Mouse (Mus musculus) embryonic stem cell, embryonic (primary cell): ENCODE data around the gene Fetub.

Experiments used
- CTCF ChIA-PET, 4 experiments: fragments of 300-600 bp in 2 of 4; fragments of 350-600 bp in 2 of 4; sonication (Branson Sonifier 250); formaldehyde crosslinking; loops; one replicate each; lab custom pipeline; 2022; ENCODE audit warnings: inconsistent platforms in 2 of 4; lab: Charles Lee
- POLR2A ChIA-PET, 4 experiments: fragments of 300-600 bp in 2 of 4; fragments of 350-600 bp in 2 of 4; sonication (Branson Sonifier 250); formaldehyde crosslinking; loops; one replicate each; lab custom pipeline; 2022; ENCODE audit warnings: antibody characterized with exemption in 4 of 4, inconsistent platforms in 1 of 4; lab: Charles Lee

Fetub gene

DNA sequence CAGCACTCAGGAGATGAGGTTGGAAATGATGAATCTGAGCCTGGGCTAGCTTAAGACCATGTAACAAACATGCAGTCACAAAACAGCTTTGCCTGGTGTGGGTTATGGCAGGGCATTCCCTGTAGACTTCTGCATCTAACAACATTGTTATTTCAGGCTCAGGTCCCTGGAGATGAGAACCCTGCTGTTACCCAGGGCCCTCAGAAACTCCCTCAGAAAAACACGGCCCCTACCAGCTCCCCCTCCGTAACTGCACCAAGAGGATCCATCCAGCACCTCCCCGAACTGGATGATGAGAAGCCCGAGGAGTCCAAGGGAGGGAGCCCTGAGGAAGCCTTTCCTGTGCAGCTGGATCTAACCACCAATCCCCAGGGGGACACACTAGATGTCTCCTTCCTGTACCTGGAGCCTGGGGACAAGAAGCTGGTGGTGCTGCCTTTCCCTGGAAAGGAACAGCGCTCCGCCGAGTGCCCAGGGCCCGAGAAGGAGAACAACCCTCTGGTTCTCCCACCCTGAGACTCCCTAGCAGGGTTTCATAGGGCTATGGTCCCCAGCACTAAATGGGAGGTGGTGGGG lies 21.1 kb downstream of the Fetub start:
- ChIA-PET POLR2A (interaction anchor here in 2 of 4 experiments (0.8 to 1.3 kb wide), 2 partner anchors 20 to 21 kb away, joined by 3 read pairs; partner anchors contain the start of gene Fetub (in 1 of the 2)), CTCF (no interaction called here)

DNA sequence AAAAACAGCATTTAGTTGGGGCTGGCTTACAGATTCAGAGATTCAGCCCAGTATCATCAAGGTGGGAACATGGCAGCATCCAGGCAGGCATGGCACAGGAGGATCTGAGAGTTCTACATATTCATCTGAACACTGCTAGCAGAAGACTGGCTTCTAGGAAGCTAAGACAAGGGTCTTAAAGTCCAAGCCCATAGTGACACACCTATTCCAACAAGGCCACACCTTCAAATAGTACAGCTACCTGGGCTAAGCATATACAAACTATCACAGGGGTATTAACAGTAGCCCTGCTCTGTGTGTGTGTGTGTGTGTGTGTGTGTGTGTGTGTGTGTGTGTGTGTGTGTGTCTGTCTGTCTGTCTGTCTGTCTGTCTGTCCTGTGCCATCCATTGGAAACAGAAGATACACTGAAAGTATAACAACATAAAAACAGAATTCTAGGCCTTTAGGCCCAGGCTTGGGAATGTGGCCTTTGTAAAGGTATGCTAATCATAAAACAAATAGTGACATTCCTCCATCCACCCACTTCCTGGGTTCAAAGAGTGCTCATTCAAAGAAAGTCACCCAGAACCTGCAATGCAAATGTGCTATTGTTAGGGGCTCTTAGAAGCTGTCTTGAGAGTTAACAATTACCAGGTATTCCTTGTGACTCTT lies 23.8 kb downstream of the Fetub start:
- CTCF ChIA-PET: interaction anchor here in 2 of 4 experiments (0.6 to 0.7 kb wide), 2 partner anchors 207 to 297 kb away, joined by 3 read pairs; no protein-coding TSS in a partner anchor
- POLR2A ChIA-PET: interaction anchor here (0.6 to 2.4 kb wide), 15 partner anchors 10 to 158 kb away, joined by 3 to 15 read pairs (median 5); partner anchors contain the start of genes Dnajb11 (in 1 of the 4), Fetub (in 1 of the 4) and Tbccd1 (in 1 of the 4)

DNA sequence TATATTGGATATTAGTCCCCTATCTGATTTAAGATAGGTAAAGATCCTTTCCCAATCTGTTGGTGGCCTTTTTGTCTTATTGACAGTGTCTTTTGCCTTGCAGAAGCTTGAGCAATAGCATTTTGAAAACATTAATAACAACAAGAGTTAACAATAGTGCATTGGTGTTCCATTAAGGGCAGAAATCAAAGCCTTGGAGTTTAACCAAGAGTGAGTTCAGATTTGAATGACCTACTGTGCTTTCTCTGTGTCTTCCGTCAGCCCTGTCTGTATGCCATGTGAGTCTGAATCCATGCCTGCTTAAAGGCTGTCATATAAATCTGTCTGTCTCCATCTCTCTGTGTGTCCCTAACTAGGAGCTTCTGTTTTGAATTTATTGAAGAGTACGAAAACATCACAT lies 29.2 kb downstream of the Fetub start:
- ChIA-PET POLR2A (no interaction called here), CTCF (no interaction called here)

DNA sequence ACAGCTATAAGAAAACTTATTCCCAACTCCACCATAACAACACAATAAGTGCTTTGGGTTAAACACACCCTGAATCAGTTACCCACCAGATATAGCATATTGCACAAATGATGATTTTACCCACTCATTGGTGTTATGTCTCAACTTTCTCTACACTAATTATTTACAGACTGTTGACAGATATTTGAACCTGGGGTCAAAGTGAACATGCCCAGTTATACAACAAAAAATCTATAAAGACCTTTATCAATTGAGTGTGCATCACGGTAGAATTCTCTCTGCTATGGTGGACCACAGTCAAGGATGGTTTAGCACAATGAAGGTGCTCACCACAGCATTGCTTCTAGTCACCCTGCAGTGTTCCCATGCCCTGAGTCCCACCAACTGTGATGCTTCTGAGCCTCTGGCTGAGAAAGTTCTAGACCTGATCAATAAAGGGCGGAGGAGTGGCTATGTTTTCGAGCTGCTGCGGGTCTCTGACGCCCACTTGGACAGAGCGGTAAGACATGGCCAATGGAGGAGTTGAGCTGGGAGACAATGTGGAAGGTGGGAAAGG lies 32.8 kb downstream of the Fetub start, which contains the start of gene Hrg:
Gene Hrg, plus strand, starts transcription at position 233 of the 556 bp plus-strand sequence.
- CTCF ChIA-PET: interaction anchor here in 1 of 4 experiments (0.7 kb wide), 1 partner anchor 95 kb away, joined by 3 read pairs; no protein-coding TSS in a partner anchor
- POLR2A ChIA-PET: interaction anchor here in 1 of 4 experiments (0.7 kb wide), 1 partner anchor 178 kb away, joined by 3 read pairs; no protein-coding TSS in a partner anchor

DNA sequence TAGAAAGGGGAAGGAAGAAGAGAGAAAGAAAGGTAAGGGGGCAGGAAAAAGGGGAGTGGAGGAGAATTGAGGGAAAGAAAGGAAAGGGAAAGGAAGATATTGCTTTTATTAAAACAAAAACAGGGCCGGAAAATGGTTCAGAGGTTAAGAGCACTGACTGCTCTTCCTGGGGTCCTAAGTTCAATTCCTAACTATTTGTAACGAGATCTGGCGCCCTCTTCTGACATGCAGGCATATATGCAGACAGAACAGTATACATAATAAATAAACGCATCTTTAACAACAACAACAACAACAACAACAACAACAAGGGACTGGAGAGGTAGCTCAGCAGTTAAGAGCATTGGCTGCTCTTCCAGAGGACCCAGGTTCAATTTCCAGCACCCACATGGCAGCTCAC lies 34.9 kb downstream of the Fetub start:
- CTCF ChIA-PET: no interaction called here
- POLR2A ChIA-PET: no interaction called here

DNA sequence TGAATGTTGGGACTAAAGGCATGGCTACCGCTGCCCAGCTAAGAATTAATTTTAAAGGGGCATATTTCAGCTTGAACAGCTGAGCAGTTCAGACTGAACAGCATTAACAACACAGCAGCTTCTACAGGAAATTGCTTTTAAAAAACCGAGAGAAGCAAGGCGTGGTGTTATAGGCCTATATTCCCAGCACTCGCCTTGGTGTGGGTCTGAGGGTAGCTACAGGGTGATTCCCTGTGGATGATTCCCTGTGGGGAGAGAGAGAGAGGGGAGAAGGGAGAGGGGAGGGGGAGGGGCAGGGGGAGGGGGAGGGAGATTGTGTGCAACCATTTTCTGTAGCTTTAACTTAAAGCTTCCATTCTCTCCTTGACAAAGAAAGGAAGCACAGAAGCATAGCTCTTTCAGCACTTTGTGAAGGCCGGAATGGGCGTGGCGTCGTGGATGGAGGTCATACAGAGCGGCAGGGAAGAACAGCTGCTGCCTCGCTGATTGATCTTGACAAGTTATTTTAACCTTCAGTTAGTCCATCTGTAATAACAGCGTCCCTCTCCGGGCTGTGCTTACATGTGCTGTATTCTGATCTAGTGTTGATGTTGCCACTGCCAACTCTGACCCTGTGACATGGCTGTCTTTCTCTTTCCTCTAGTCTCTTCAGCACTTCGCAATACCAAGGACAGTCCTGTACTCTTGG lies 37.4 kb downstream of the Fetub start:
- POLR2A ChIA-PET: interaction anchor here in 3 of 4 experiments (0.5 to 1.8 kb wide), 28 partner anchors 10 to 549 kb away, joined by 3 to 9 read pairs (median 3); partner anchors contain the start of gene Fetub (in 1 of the 3)
- CTCF ChIA-PET: interaction anchor here in 2 of 4 experiments (0.6 to 1.5 kb wide), 6 partner anchors 90 to 654 kb away, joined by 3 to 5 read pairs (median 4); no protein-coding TSS in a partner anchor

DNA sequence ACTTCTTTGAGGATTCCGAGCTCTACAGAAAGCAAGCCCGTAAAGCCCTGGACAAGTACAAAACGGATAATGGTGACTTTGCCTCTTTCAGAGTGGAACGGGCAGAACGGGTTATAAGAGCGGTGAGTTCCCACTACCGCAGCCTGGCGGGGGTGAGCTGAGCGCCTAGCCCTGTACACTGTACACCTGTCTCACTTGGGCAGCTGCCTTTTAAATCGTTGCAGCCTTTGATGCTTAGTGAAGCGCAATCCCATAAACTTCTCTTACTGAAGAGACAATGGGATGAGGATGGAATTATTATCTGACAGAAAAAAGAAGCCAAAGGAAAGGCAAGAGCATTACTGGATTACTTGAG lies 37.9 kb downstream of the Fetub start:
- ChIA-PET CTCF (interaction anchor here in 2 of 4 experiments (1.0 to 1.5 kb wide), 4 partner anchors 90 to 655 kb away, joined by 3 to 5 read pairs (median 4); no protein-coding TSS in a partner anchor), POLR2A (interaction anchor here in 3 of 4 experiments (0.5 to 1.8 kb wide), 25 partner anchors 10 to 550 kb away, joined by 3 to 9 read pairs (median 3); partner anchors contain the start of gene Fetub (in 1 of the 3))

DNA sequence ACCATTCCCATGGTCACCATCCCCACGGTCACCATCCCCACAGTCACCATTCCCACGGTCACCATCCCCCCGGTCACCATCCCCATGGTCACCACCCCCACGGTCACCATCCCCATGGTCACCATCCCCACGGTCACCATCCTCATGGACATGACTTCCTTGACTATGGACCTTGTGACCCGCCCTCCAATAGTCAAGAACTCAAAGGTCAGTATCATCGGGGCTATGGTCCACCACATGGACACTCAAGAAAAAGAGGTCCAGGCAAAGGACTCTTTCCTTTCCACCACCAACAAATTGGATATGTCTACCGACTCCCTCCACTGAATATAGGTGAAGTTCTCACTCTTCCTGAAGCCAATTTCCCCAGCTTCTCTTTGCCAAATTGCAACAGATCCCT lies 42.9 kb downstream of the Fetub start:
- ChIA-PET CTCF (no interaction called here), POLR2A (no interaction called here)

DNA sequence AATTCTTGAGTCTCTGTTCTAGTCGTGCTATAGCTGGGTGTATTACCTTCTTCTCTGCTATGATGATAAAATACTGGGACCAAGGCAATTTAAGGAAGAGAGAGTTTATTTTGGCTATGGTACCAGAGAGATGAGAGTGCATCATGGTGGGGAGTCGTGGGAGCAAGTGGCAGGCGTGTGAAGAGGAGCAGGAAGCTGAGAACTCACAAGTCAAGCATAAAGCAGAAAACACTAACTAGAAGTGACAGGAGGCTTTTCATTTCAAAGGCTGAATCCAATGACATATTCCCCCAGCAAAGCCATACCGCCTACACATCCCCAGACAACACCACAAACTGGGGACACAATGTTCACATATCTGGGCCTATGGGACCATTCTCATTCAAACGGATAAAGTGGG lies 44.1 kb downstream of the Fetub start:
- CTCF ChIA-PET: no interaction called here
- POLR2A ChIA-PET: no interaction called here

DNA sequence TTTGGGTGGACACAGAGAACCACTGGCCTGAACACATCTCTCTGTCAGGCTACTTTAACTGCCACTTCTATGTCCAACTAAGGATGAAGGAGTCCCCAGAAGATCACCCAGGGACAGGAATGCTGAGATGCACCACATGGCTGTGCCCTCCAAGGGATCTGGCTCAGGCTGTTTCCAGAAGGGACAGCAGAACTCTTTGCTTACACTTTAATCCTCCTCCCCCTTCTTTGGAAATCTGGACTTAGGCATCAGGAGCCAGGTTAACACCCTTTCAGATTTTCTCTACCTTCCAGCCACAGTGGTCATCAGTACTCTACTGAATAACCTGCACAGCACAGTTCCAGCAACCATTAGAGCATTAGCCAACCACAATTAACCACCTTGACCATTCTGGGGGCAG lies 45.2 kb downstream of the Fetub start:
- CTCF ChIA-PET: no interaction called here
- POLR2A ChIA-PET: interaction anchor here in 1 of 4 experiments (0.9 kb wide), 1 partner anchor 697 kb away, joined by 3 read pairs; the partner anchor contains the start of gene Tra2b

DNA sequence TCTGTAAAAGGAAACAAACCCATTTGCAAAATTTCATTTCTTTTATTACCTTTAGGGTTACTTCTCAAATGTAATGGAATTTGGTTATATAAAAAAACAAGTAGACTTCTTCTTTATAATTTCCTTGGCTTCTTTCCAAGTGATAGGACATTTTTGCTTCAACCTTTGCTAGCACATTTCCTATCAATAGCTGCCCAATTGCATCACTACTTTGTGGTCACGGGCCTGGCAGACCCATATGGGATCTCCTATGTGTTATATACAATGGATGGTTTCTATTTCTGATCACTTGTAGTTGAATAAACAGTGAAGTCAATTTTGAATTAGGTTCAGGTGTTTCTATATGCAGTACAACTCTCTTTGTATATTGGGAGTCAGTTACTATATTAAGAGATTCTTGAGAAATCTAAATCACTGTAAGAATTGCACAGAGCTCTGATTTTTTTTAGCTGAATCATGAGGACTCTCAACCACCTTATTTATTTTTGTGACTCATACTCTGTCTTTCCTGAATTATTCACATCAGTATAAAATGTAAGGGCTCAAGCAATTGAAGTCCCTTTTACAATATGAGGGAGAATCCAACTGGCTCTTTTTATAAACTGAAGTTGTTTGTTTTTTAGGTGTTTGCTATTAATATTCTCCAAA lies 49.4 kb downstream of the Fetub start:
- CTCF ChIA-PET: no interaction called here
- POLR2A ChIA-PET: no interaction called here
